Mouse (Mus musculus) small intestine, adult 2 months (tissue): ENCODE measurements around the gene R3hdm4.
A peak's percentile ranks its signal among the peaks of the same experiment; 100 is the strongest.

Experiments used
- CTCF ChIP-seq: fragments of 200-500 bp; IDR thresholded peaks from 2 replicates; pipeline ENCODE4 v1.5.1; 2012; ENCODE audit warnings: low read depth, mild to moderate bottlenecking, control low read depth, inconsistent platforms, low read length, moderate library complexity, mixed read lengths; ENCODE audit not compliant: insufficient replicate concordance, insufficient read length; ENCODE audit errors: extremely low read depth
- POLR2A ChIP-seq: fragments of 200-500 bp; IDR thresholded peaks from 2 replicates; pipeline ENCODE4 v1.6.1; 2012; ENCODE audit warnings: low read depth, mild to moderate bottlenecking, control low read depth, inconsistent platforms, low read length, moderate library complexity

DNA sequence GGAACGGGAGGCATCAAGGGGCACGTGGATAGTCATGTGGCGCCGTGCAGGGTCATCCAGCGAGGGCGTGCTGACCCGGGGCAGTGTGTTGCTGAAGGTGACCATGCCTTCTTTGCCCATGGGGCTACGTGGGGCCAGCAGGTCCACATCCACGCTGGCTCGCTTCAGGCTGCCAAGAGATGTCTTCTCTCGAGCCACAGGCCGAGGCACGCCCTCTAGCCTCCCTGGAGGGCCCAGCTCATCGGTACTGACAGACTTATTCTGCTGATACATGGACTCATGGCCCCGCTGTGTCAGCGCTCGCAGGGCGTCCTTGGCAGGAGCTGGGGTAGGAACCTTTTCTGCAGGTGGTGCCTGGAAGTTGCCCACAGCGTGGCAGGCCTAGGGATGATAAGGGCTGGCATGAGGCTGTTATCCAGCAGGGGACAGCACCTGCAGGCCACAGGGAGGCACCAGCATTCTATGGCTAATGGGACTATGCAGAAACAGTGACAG, 55.2 kb downstream of the R3hdm4 start:
- peak; percentile 34; the same call in 1 of the 2 replicates for TF ChIP-seq CTCF
- no peak for TF ChIP-seq POLR2A
